Mouse (Mus musculus) hindbrain, embryonic 13.5 days (tissue): ENCODE measurements around the gene Kdm6b. TPM values are rescaled to one million over a fixed set of nuclear protein-coding genes. Genes with fewer than 3 reads are reported as not detected.
A peak's percentile ranks its signal among the peaks of the same experiment; 100 is the strongest.

Experiments used
- ATAC-seq: fragments of 200-750 bp; cut with Nextera tagmentation; 2 replicates; pipeline ENCODE4 v1.8.0; 2017; ENCODE audit warnings: moderate TSS enrichment; ENCODE audit not compliant: low FRiP score
- H3K27ac ChIP-seq: fragments of 300-500 bp; sonication (generic); 2 replicates; pipeline ENCODE4 v1.5.1; 2015; ENCODE audit warnings: inconsistent platforms, mild to moderate bottlenecking, moderate library complexity
- H3K27me3 ChIP-seq: fragments of 300-500 bp; sonication (generic); 2 replicates; pipeline ENCODE4 v1.6.1; 2015; ENCODE audit warnings: mild to moderate bottlenecking, inconsistent platforms
- H3K36me3 ChIP-seq: fragments of 300-500 bp; sonication (generic); 2 replicates; pipeline ENCODE4 v1.6.1; 2015; ENCODE audit warnings: mild to moderate bottlenecking, inconsistent platforms
- H3K4me1 ChIP-seq: fragments of 300-500 bp; sonication (generic); replicated peaks from 2 replicates; pipeline ENCODE4 v1.6.1; 2015; ENCODE audit warnings: inconsistent platforms
- H3K4me2 ChIP-seq: fragments of 300-500 bp; sonication (generic); 2 replicates; pipeline ENCODE4 v1.6.1; 2015; ENCODE audit warnings: inconsistent platforms, mild to moderate bottlenecking, moderate library complexity
- H3K4me3 ChIP-seq: fragments of 300-500 bp; sonication (generic); 2 replicates; pipeline ENCODE4 v1.5.1; 2015; ENCODE audit warnings: mild to moderate bottlenecking, inconsistent platforms
- H3K9ac ChIP-seq: fragments of 300-500 bp; sonication (generic); 2 replicates; pipeline ENCODE4 v1.6.1; 2015; ENCODE audit warnings: mild to moderate bottlenecking, inconsistent platforms
- H3K9me3 ChIP-seq: fragments of 300-500 bp; sonication (generic); 2 replicates; pipeline ENCODE4 v1.6.1; 2016; ENCODE audit warnings: inconsistent platforms
- WGBS: fragments of 180-500 bp; shearing (Covaris S2); methylation state at CpG from one replicate; pipeline ENCODE4 v1.1.7; 2015; 5-methylcytosine and 5-hydroxymethylcytosine counted together
- polyA plus RNA-seq: library from polyadenylated mRNA; unstranded; fragments of >200 nt; fragmentation: Nextera tagmentation; extraction: Ambion mirVana; gene quantifications from 2 replicates; pipeline ENCODE4 v1.2.1, GENCODE M21; 2015

Kdm6b gene
- polyA plus RNA-seq, 1 experiment from 2014 or later = 50.6 TPM

DNA sequence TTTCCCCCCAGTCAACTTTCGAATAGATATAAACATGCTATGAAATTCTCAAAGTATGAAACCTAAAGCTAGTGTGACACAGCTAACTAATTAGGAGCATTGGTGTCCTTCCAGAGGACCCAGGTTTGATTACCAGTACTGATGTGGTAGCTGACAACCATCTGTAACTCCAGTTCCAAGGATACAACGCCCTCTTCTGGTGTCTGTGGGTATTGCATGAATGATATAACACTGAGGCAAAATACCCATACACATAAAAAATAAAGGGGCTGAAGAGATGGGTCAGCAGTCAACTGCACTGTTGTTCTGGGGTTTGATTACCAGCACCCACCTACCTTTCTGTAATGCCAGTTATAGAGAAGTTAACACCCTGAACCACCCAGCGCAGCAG, 40.7 kb downstream of the Kdm6b start:
- H3K9me3 ChIP-seq = no peaks in the 10 kb centered on the region
- peaks cover 39% of the 10 kb centered on the region for H3K4me1 ChIP-seq
- ATAC-seq = no peak
- no peak overlapping the region for H3K4me3 ChIP-seq
- no peaks in the 10 kb centered on the region for H3K27me3 ChIP-seq
- 66% methylated on average over 3 of the region's 3 CpGs for WGBS
- peaks cover 16% of the 10 kb centered on the region for H3K36me3 ChIP-seq
- H3K9ac ChIP-seq = no peak overlapping the region; the same call in 1 of the 2 replicates
- no peak overlapping the region for H3K4me2 ChIP-seq
- H3K27ac ChIP-seq = peak overlapping the region; percentile 84

- Histone ChIP-seq H3K4me2 (peak overlapping the region; percentile 40), H3K27ac (peak overlapping the region; percentile 84), H3K9ac (peak overlapping the region; percentile 53; the same call in 1 of the 2 replicates), H3K27me3 (no peaks in the 10 kb centered on the region), H3K4me3 (peak overlapping the region; percentile 7; the same call in 1 of the 2 replicates), H3K36me3 (peaks cover 16% of the 10 kb centered on the region), H3K9me3 (no peaks in the 10 kb centered on the region), H3K4me1 (peaks cover 45% of the 10 kb centered on the region)
- ATAC-seq = no peak
- 35% methylated on average over 12 of the region's 12 CpGs for WGBS
These were observed 41.3 kb downstream of the Kdm6b start for GRCm38 (mm10) chr11:69372056-69372779.

DNA sequence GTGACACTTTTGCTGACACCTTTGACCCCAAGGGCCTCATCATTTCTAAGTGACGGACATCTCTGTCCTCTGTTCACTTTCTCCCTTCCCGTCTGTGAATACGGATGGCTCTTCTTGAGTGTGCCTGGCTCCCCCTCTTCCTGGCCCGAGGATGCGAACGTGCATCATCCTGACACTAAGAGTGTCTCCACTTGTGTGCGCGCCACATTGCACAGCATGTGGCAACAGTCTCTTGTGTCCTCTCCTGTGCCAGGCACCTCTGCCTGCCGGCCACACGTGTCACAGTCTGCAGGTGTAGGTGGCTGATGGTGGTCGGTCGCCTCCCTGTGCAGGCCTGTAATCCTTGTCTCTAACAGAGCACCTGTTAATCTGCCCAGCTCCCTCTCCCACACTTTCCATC, 41.9 kb downstream of the Kdm6b start:
- 15% methylated on average over 12 of the region's 12 CpGs for WGBS
- peaks cover 45% of the 10 kb centered on the region for H3K4me1 ChIP-seq
- no peaks in the 10 kb centered on the region for H3K27me3 ChIP-seq
- H3K27ac ChIP-seq = peak overlapping the region; percentile 84
- no peaks in the 10 kb centered on the region for H3K9me3 ChIP-seq
- H3K36me3 ChIP-seq = peaks cover 16% of the 10 kb centered on the region
- H3K4me3 ChIP-seq = peak overlapping the region; percentile 7; the same call in 1 of the 2 replicates
- peak overlapping the region; percentile 40 for H3K4me2 ChIP-seq
- peak overlapping the region; percentile 53 for H3K9ac ChIP-seq
- ATAC-seq = no peak; the same call in 1 of the 2 replicates

DNA sequence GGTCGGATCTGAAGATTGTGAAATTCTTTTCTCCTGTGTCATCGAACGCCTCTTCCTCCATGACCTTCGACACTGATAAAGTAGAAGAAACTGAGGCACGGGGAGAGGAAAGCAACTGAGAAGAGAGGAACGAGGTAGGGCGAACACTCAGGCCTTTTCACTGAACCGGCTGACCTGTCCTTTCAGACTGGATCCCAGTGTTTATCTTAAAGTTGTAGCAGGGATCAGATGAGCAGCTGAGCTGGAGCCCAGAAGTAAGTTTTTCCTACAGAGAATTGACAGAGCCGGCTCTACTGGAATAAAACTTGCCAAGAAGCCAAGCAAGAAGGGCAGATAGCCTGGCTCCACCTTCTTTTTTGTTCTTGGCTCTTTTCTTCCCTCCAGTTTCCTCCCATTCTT, 42.7 kb downstream of the Kdm6b start:
- H3K36me3 ChIP-seq = peaks cover 16% of the 10 kb centered on the region
- no peaks in the 10 kb centered on the region for H3K27me3 ChIP-seq
- H3K27ac ChIP-seq = peak overlapping the region; percentile 84
- 8% methylated on average over 9 of the region's 9 CpGs for WGBS
- H3K4me3 ChIP-seq = peak overlapping the region; percentile 17
- H3K9ac ChIP-seq = peak overlapping the region; percentile 53
- ATAC-seq = no peak
- peak overlapping the region; percentile 40 for H3K4me2 ChIP-seq
- peaks cover 50% of the 10 kb centered on the region for H3K4me1 ChIP-seq
- no peaks in the 10 kb centered on the region for H3K9me3 ChIP-seq

- H3K27ac ChIP-seq = peak overlapping the region; percentile 100
- H3K4me2 ChIP-seq = peak overlapping the region; percentile 94
- H3K4me1 ChIP-seq = peaks cover 56% of the 10 kb centered on the region
- H3K27me3 ChIP-seq = no peaks in the 10 kb centered on the region
- peak overlapping the region; percentile 96 for H3K4me3 ChIP-seq
- H3K9me3 ChIP-seq = no peaks in the 10 kb centered on the region
- 10% methylated on average over 2 of the region's 2 CpGs for WGBS
- H3K9ac ChIP-seq = peak overlapping the region; percentile 100
- no peak for ATAC-seq
- peaks cover 12% of the 10 kb centered on the region; the same call in 1 of the 2 replicates for H3K36me3 ChIP-seq
These were observed 43.3 kb downstream of the Kdm6b start for GRCm38 (mm10) chr11:69369990-69370816.

- peak within 1 kb of the TSS; percentile 94 for H3K4me2 ChIP-seq
- H3K27me3 ChIP-seq = no peaks in the 10 kb centered on the region
- no peaks in the 10 kb centered on the region for H3K9me3 ChIP-seq
- H3K4me1 ChIP-seq = peaks cover 64% of the 10 kb centered on the region
- peaks cover 13% of the 10 kb centered on the region; the same call in 1 of the 2 replicates for H3K36me3 ChIP-seq
- H3K27ac ChIP-seq = peak within 1 kb of the TSS; percentile 100
- H3K4me3 ChIP-seq = peak within 1 kb of the TSS; percentile 96
- no peak for ATAC-seq
- H3K9ac ChIP-seq = peak within 1 kb of the TSS; percentile 100
- WGBS = under 1% methylated on average over 29 of the region's 34 CpGs
These were observed 44.1 kb downstream of the Kdm6b start, which contains the start of gene Chd3 for GRCm38 (mm10) chr11:69369215-69369989. Gene Chd3, minus strand, starts transcription at chr11:69369406.

- WGBS = 0% methylated on average over 43 of the region's 106 CpGs
- Histone ChIP-seq H3K4me2 (peak overlapping the region; percentile 94), H3K9ac (peak overlapping the region; percentile 100), H3K9me3 (no peaks in the 10 kb centered on the region), H3K27ac (peak overlapping the region; percentile 100), H3K36me3 (peaks cover 18% of the 10 kb centered on the region), H3K4me3 (peak overlapping the region; percentile 96), H3K27me3 (no peaks in the 10 kb centered on the region), H3K4me1 (peaks cover 71% of the 10 kb centered on the region)
- peak; percentile 11; the same call in 1 of the 2 replicates for ATAC-seq
These were observed 44.9 kb downstream of the Kdm6b start for GRCm38 (mm10) chr11:69368356-69369214.

DNA sequence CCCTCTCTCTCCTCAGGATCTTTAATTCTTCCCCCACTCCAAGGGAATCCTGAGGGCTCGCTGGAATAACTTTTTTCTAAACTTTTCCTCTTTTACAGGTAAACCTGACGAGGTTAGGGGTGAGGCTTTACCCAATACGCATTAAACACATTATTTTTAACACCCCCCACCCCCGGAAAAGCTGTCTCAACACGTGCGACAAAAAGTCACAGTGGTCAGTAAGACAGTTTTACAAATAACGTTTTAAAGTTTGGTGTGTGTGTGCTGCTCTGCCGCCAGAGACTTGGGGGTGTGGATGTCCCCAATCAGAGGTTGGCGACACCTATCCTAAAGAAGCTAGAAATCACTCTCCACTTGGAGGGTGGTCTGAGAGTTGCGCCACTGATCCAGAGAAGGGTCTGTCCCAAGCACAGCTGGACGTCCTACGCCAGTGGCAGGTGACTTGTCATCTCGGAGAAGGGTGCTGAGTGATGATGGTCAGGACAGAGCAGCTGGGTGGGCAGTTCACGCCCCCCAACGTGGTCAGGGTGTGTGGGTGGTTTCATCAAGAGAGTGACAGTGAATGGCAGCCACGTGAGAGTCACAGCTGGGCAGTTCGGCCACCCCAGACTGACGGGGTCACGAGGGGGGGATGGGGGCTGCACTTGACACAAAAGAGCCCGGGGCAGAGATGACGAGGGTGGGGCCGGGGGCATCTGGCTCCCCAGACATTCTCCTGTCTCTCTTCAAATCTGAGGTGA, 45.7 kb downstream of the Kdm6b start:
- H3K4me2 ChIP-seq = peak overlapping the region; percentile 94
- ATAC-seq = no peak; the same call in 1 of the 2 replicates
- peaks cover 66% of the 10 kb centered on the region for H3K4me1 ChIP-seq
- H3K4me3 ChIP-seq = peak overlapping the region; percentile 96
- no peaks in the 10 kb centered on the region for H3K9me3 ChIP-seq
- under 1% methylated on average over 22 of the region's 22 CpGs for WGBS
- H3K27ac ChIP-seq = peak overlapping the region; percentile 100
- peak overlapping the region; percentile 100 for H3K9ac ChIP-seq
- no peaks in the 10 kb centered on the region for H3K27me3 ChIP-seq
- peaks cover 18% of the 10 kb centered on the region for H3K36me3 ChIP-seq

DNA sequence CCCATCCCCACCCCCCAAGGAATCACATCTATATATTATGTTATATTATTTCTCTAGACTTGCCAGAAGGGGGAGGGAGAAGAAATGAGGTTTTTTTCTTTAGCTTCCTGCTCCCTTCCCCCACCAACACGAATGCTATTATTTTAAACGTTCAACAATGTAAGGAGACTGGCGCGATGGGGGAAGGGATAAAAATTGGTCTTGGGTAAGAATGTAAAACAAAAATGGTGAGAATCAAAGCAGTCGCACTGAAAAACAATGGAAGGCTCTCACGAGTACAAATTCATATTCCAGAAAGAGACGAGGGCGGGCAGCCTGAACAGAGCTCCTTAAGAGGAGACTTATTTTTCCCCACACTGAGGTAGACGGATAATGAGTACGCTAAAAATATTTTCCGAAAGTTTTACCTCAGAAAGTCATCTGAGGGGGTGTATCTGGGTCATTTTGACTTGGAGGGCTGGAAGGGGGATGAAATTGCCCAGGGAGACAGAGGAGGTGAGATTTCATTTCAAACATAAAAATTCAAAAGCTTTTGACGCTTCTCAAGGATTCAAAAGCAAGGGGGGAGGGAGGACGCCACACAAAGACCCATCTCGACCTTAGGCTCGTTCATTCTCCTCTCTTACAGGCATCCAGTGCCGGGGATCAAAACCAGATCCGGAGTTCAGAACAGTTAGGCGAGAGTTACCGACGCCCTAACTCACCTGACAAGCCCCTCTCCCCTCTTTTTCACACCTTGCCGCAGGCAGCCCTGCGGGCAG, 46.4 kb downstream of the Kdm6b start:
- H3K4me3 ChIP-seq = peak overlapping the region; percentile 96
- H3K4me2 ChIP-seq = peak overlapping the region; percentile 94
- no peaks in the 10 kb centered on the region for H3K9me3 ChIP-seq
- ATAC-seq = no peak
- H3K27me3 ChIP-seq = no peaks in the 10 kb centered on the region
- peaks cover 63% of the 10 kb centered on the region for H3K4me1 ChIP-seq
- H3K36me3 ChIP-seq = peaks cover 24% of the 10 kb centered on the region
- H3K27ac ChIP-seq = peak overlapping the region; percentile 100
- WGBS = under 1% methylated on average over 22 of the region's 22 CpGs
- peak overlapping the region; percentile 100 for H3K9ac ChIP-seq
